Mouse (Mus musculus): ENCODE results near the gene Brat1. TPM values are rescaled to one million over a fixed set of nuclear protein-coding genes. Genes with fewer than 3 reads are reported as not detected.

Gene Brat1
- total RNA-seq, 2 experiments from 2014 or later, result 6.7 TPM

GRCm38 (mm10) chr5:140735297-140735696 lies 30.5 kb downstream of the Brat1 start:
- intact Hi-C loops (cut with DNase I; ENCODE audit: low total_unique reads), result no loop called here
- no peak for DNase-seq

GRCm38 (mm10) chr5:140736166-140736565 lies 31.4 kb downstream of the Brat1 start:
- intact Hi-C loops (cut with DNase I; ENCODE audit: low total_unique reads), result no loop called here
- no peak for DNase-seq

GRCm38 (mm10) chr5:140739813-140740212 lies 35.0 kb downstream of the Brat1 start:
- DNase-seq, result no peak
- intact Hi-C loops (cut with DNase I; ENCODE audit: low total_unique reads), result no loop called here

GRCm38 (mm10) chr5:140741040-140741439 lies 36.2 kb downstream of the Brat1 start:
- no peak for DNase-seq
- intact Hi-C loops (cut with DNase I; ENCODE audit: low total_unique reads), result no loop called here

- intact Hi-C loops (cut with DNase I; ENCODE audit: low total_unique reads), result no loop called here
- DNase-seq, result no peak
Observed at GRCm38 (mm10) chr5:140741877-140742276, 37.1 kb downstream of the Brat1 start.

- intact Hi-C loops (cut with DNase I; ENCODE audit: low total_unique reads), result no loop called here
Observed at GRCm38 (mm10) chr5:140743706-140744131, 38.9 kb downstream of the Brat1 start.

GRCm38 (mm10) chr5:140748425-140748824 lies 43.6 kb downstream of the Brat1 start:
- intact Hi-C loops (cut with DNase I; ENCODE audit: low total_unique reads), result no loop called here
- DNase-seq, result no peak

More at GRCm38 (mm10) chr5:140743706-140744131, 38.9 kb downstream of the Brat1 start:
- no peak for DNase-seq

- intact Hi-C loops (cut with DNase I; ENCODE audit: low total_unique reads), result no loop called here
- DNase-seq, result peak; percentile 76
Observed at GRCm38 (mm10) chr5:140749062-140749875, 44.5 kb downstream of the Brat1 start.

- DNase-seq, result no peak
Observed at GRCm38 (mm10) chr5:140750925-140751324, 46.1 kb downstream of the Brat1 start.

GRCm38 (mm10) chr5:140752041-140752440 lies 47.2 kb downstream of the Brat1 start:
- intact Hi-C loops (cut with DNase I; ENCODE audit: low total_unique reads), result no loop called here
- DNase-seq, result no peak

More at GRCm38 (mm10) chr5:140750925-140751324, 46.1 kb downstream of the Brat1 start:
- intact Hi-C loops (cut with DNase I; ENCODE audit: low total_unique reads), result no loop called here

- intact Hi-C loops (cut with DNase I; ENCODE audit: low total_unique reads), result no loop called here
- no peak for DNase-seq
Observed at GRCm38 (mm10) chr5:140752639-140753038, 47.8 kb downstream of the Brat1 start.

- DNase-seq, result no peak
- intact Hi-C loops (cut with DNase I; ENCODE audit: low total_unique reads), result no loop called here
Observed at GRCm38 (mm10) chr5:140753223-140753622, 48.4 kb downstream of the Brat1 start.

- DNase-seq, result no peak
- intact Hi-C loops (cut with DNase I; ENCODE audit: low total_unique reads), result no loop called here
Observed at GRCm38 (mm10) chr5:140758864-140759263, 54.1 kb downstream of the Brat1 start.

- intact Hi-C loops (cut with DNase I; ENCODE audit: low total_unique reads), result no loop called here
Observed at GRCm38 (mm10) chr5:140762540-140762939, 57.7 kb downstream of the Brat1 start.

GRCm38 (mm10) chr5:140764921-140765613 lies 60.3 kb downstream of the Brat1 start:
- no peak for DNase-seq
- intact Hi-C loops (cut with DNase I; ENCODE audit: low total_unique reads), result no loop called here

More at GRCm38 (mm10) chr5:140762540-140762939, 57.7 kb downstream of the Brat1 start:
- DNase-seq, result no peak

GRCm38 (mm10) chr5:140766566-140766965 lies 61.8 kb downstream of the Brat1 start:
- intact Hi-C loops (cut with DNase I; ENCODE audit: low total_unique reads), result no loop called here
- no peak for DNase-seq

GRCm38 (mm10) chr5:140767704-140768141 lies 62.9 kb downstream of the Brat1 start:
- peak; percentile 84 for DNase-seq
- intact Hi-C loops (cut with DNase I; ENCODE audit: low total_unique reads), result no loop called here

GRCm38 (mm10) chr5:140768333-140768732 lies 63.5 kb downstream of the Brat1 start:
- DNase-seq, result no peak
- intact Hi-C loops (cut with DNase I; ENCODE audit: low total_unique reads), result no loop called here

Measured in gastrocnemius, postnatal 14 days (tissue).